Mouse (Mus musculus): ENCODE measurements at regions not wholly inside any gene's neighbourhood (a gene's known extent, or its start where the extent isn't known, plus 50 kb on each side); places are given as distances from the start of the nearest gene placed in this dataset.
A peak's percentile ranks its signal among the peaks of the same experiment; 100 is the strongest.
"Not testable (repeated sequence)": the region's sequence is repeated elsewhere in the genome, so short reads cannot be mapped to it uniquely, and the experiment has no call there.

DNA sequence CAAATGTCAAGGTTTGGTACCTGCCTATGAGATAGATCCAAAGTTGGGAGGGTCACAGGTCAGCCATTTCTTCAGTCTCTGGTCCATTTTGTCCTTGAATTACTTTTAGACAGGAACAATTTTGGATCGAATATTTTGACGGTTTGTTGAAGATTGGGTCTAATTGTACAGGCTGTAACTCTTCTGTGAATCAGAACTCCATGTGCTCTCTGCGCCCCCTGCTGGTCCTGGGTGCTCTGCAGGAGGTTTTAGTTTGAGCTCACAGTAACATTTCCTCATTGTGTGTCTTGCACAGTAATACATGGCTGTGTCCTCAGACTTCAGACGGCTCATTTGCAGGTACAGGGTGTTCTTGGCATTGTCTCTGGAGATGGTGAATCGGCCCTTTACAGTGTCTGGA, 158.1 kb downstream of the Adam6a start:
- DNase-seq (ENCODE audit: low spot score), result not testable (repeated sequence)

DNA sequence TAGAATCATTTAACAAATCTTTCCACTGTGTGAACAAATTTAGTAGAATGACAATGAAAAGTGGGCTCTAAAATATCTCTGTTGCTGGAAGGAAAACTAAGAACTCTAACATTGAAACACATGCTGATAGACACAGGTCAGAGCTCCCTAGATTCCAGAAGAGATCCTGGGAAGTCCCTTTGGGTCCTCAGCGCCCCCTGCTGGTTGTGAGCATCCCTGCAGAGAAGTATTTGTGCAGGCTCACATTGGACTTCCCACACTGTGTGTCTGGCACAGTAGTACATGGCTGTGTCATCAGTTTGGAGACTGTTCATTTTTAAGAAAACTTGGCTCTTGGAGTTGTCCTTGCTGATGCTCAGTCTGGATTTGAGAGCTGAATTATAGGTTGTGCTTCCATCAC, 172.7 kb downstream of the Adam6a start:
- DNase-seq (ENCODE audit: low spot score), result not testable (repeated sequence)

DNA sequence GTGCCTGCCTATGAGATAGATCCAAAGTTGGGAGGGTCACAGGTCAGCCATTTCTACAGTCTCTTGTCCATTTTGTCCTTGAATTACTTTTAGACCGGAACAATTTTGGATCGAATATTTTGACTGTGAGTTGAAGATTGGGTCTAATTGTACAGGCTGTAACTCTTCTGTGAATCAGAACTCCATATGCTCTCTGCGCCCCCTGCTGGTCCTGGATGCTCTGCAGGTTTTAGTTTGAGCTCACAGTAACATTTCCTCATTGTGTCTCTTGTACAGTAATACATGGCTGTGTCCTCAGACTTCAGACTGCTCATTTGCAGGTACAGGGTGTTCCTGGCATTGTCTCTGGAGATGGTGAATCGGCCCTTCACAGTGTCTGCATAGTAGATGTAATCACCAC, 192.1 kb downstream of the Adam6a start:
- DNase-seq (ENCODE audit: low spot score), result no peak

DNA sequence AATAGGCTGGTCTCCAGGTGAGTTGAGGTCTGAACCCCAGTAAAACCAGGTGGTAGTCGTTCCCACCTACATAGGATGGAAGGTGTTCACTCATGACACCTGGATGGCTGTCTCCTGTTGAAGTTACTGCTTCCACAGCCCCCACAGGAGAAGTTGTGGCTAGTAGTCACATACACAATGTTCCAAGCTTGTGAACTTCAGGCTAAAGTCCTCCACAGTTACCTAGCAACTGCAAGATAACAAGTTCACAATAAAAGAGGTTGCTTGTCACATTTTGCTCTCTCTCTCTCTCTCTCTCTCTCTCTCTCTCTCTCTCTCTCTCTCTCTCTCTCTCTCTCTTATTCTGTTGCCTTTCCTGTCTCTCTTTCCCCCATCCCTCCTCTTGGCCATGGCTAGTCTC, 202.6 kb downstream of the Adam6a start:
- DNase-seq (ENCODE audit: low spot score), result no peak

DNA sequence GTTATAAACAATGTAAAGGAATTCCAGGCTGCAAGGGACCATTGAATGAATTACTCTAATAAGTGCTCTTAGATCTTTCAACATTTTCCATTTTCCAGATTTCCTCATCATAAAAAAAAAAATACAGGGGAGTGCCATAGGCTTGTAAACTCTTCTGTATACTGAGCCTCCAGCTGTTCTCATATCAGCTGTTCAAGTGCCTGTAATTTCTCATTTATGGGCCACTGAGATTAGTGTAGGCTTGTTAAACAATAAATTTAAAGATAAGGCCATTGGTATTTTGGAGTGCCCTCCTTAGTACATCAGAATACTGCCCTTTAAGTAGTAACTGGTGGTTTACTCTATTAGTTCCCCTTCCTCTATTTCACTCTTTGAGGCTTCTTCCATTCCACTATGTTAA, 204.3 kb downstream of the Adam6a start:
- no peak for DNase-seq (ENCODE audit: low spot score)

DNA sequence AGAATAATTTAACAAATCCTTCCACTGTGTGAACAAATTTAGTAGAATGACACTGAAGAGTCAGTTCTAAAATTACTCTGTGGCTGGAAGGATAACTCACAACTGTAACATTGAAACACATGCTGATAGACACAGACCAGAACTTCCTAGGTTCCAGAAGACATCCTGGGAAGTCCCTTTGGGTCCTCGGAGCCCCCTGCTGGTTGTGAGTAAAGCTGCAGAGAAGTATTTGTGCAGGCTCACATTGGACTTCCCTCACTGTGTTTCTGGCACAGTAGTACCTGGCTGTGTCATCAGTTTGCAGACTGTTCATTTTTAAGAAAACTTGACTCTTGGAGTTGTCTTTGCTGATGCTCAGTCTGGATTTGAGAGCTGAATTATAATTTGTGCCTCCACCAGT, 225.9 kb downstream of the Adam6a start:
- no peak for DNase-seq (ENCODE audit: low spot score)

DNA sequence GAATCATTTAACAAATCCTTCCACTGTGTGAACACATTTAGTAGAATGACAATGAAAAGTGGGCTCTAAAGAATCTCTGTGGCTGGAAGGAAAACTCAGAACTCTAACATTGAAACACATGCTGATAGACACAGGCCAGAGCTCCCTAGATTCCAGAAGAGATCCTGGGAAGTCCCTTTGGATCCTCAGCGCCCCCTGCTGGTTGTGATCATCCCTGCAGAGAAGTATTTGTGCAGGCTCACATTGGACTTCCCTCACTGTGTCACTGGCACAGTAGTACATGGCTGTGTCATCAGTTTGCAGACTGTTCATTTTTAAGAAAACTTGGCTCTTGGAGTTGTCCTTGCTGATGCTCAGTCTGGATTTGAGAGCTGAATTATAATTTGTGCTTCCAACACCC, 252.2 kb downstream of the Adam6a start:
- peak; percentile 0 for DNase-seq (ENCODE audit: low spot score)

DNA sequence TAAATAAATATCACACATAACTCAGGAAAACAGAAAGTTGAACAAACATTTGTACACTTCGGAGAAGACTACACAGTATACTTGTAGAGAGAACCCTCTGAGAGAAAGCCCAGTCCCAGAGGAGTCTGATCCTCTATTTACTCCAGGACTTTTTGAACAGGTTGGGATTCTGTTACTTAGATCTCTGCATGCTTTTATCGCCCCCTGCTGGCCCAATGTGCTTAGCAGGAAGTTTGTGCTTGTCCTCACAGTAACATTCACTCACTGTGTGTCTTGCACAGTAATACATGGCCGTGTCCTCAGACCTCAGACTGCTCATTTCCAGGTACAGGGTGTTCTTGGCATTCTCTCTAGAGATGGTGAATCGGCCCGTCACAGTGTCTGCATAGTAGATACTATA, 282.7 kb downstream of the Adam6a start:
- DNase-seq (ENCODE audit: low spot score), result no peak

DNA sequence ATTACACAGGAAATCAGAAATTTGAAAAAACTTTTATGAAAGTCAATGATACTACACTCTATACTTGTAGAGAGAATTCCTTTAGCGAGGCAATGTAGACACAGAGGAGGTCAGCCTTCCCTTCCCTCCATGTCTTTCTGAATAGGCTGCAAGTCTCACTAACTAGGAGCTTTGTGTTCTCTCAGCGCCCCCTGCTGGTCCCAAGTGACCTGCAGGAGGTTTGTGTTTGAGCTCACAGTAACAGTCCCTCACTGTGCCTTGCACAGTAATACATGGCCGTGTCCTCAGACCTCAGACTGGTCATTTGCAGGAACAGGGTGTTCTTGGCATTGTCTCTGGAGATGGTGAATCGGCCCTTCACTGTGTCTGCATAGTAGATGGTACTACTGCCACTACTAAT, 315.2 kb downstream of the Adam6a start:
- DNase-seq (ENCODE audit: low spot score), result no peak

DNA sequence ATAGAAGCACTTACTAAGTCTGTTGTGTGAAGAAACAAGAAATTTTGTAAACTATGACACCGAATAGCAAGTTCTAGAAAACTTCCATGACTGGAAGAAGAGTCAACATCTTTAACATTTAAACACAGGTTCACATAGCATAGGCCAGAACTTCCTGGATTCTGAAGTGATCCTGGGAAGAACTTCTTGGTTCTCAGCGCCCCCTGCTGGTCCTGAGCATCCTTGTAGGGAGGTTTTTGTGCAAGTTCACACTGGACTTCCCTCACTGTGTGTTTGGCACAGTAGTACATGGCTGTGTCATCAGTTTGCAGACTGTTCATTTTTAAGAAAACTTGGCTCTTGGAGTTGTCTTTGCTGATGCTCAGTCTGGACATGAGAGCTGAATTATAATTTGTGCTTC, 335.1 kb downstream of the Adam6a start:
- no peak for DNase-seq (ENCODE audit: low spot score)

DNA sequence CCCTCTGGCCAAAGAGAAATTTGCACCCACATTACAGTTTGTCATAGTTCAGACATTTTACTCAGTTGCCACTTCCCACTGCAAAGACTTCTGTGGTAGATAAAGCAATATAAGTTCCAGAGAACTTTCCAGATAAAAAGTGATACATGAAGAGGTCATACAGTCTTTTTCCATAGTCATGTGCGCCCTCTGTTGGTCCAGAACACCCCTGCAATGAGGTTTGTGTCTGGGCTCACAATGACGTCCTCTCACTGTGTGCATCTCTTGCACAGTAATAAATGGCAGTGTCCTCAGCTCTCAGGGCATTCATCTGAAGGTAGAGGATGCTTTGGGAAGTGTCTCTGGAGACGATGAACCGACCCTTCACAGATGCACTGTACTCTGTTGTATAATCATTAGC, 352.4 kb downstream of the Adam6a start:
- DNase-seq (ENCODE audit: low spot score), result no peak

DNA sequence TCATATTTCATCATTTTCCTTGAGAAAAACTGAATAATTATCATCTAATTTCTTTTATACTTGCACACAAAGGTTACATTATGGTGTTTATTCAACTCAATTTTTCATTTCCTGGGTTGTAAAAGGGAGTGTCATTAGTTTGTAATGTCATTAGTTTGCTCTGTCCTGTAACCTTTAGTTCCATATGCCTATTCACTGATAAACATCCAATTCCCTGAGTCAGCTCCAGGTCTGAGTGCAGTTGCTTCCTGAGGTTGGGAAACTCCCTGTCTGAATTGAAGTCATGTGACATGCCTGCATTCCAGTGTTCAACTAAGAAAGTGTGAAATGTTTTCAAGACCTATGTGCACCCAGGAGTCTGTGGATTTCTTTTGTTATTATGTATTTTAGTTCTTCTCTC, 362.8 kb downstream of the Adam6a start:
- DNase-seq (ENCODE audit: low spot score), result no peak

DNA sequence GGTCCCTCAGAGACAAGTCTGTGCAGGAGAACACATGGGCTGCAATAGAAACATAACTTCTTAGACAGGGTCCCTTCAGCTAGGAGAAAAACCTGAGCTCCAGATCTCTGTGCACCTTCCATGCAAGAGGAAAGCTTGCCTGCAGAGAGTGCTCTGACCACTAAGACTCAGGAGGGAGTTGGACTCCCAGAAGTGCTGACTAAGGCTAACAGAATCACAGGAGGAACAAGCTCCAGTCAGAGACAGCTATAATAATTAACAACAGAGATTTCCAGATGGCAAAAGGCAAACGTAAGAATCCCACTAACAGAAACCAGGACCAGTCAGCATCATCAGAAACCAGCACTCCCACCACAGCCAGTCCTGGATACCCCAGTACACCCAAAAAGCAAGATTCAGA, 364.0 kb downstream of the Adam6a start:
- no peak for DNase-seq (ENCODE audit: low spot score)

DNA sequence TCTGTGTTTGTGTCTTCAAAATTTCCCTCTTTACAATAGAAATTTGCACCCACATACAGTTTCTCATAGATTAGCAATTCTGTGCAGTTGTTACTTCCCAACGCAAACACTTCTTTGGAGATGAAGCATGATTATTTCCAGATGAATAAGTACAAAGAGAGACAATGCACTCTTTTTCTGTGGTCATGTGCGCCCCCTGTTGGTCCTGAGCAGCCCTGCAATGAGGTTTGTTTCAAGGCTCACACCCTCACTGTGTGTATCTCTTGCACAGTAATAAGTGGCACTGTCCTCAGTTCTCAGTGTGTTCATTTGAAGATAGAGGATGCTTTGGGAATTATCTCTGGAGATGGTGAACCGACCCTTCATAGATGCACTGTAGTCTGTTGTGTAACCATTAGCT, 368.1 kb downstream of the Adam6a start:
- DNase-seq (ENCODE audit: low spot score), result no peak

DNA sequence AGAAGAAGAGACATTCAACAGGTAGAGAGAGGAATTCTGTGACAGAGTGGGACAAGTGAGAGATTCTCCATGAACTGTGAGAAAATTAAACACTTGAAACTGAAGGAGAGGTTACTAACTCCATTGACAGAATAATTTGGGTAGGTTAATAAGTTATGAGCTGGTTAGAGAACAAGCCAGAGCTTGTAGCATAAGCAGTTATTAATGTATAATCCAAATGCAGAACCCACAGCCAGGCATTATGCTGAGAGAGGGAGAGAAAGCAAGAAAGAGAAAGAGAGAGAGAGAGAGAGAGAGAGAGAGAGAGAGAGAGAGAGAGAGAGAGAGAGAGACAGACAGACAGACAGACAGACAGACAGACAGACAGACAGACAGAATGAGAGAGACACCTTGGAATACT, 397.0 kb downstream of the Adam6a start:
- DNase-seq (ENCODE audit: low spot score), result no peak

DNA sequence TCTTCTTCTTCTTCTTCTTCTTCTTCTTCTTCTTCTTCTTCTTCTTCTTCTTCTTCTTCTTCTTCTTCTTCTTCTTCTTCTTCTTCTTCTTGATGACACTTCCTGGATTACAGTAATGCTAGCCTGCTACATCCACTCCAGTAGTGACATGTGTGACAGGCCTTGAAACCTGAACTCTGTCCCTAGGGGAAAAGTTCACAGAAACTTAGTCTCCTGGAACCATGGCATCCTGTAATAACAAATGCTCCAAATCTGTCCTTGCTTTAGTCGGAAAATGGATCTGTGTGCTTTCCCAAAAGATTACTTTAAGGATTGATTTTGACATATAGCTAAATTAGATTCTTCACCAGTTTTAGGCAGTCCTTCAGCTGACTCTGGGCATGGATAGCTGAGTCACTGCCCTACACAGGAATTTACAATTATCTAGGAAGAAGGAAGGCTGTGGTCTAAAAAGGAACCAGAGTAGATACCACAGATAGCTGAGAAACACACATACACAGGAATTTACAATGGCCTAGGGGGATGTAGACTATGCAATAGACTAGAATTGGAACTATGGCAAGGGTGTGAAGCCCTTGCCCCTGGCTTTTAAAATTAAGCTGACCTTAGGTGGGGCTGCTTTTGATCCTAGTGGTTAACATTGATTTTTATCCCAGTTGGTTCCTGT, 400.1 kb downstream of the Adam6a start:
- DNase-seq (ENCODE audit: low spot score), result not testable (repeated sequence)

DNA sequence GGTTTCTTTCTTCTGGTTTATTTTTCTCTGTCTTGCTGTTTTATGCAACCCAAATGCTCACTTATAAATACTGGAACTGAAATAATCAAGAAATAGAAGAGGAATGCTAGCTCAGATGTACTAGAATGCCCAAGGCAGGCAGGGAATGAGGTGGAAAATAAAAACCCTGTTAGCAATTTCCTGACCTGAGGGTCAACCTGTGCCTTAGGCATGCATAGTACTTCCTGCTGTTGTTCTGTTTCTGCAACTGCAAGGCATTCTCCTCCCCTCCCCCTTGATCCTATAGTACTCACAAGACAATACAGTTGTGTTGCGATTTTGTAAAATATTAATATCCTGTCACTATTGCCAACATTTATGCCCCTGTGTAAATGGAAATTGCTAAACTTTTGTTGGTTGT, 402.1 kb downstream of the Adam6a start:
- not testable (repeated sequence) for DNase-seq (ENCODE audit: low spot score)

DNA sequence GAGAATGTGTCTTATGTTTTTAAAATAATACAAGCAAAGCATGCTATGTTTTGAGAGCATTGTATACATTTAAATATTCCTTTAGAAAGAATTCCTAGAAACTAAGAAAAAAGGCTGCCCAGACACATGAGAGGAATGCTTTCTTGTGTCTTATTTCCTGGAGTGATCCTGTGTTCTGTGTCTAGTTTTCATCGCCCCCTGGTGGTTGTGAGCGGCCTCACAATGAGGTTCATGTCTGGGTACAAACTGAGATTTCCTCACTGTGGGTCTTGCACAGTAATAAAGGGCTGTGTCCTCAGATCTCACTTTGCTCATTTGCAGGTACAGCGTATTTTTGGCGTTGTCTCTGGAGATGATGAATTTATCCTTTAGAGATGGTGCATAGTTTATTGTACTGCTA, 404.3 kb downstream of the Adam6a start:
- not testable (repeated sequence) for DNase-seq (ENCODE audit: low spot score)

DNA sequence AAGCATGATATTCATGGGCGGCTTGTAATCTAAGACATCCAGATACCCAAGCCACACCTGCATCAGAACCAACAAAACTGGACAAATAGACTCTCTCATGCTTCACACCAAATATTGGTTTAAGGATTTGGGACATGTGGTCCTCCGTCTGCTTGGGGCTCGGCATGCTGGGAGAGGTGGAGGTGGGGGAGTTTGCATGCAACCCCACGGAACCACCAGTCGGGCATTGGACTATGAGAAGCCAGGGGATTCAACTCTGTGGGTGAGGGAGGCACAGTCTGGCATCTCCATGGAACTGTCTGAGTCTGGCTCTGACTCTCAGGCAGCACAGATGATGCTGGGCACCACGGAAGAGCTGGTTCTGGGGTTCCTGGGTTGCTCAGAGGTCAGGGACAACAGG, 430.6 kb downstream of the Adam6a start:
- no peak for DNase-seq (ENCODE audit: low spot score)

DNA sequence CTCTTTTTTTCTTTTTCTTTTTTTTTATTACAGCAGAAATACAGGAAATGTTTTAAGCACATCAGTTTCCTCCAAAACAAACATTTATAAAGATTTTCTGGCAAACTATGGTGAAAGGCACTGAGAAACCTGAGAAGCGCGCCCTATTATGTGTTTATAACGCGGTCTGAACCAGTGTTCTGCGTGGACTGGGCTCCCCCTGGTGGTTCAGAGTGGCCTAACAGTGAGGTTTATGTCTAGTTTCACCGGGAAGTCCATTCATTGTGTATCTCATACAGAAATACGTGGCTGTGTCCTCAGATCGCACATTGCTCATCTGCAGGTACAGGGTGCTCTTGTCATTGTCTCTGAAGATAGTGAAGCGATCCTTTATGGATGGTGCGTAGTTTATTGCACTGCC, 437.9 kb downstream of the Adam6a start:
- peak; percentile 41 for DNase-seq (ENCODE audit: low spot score)

DNA sequence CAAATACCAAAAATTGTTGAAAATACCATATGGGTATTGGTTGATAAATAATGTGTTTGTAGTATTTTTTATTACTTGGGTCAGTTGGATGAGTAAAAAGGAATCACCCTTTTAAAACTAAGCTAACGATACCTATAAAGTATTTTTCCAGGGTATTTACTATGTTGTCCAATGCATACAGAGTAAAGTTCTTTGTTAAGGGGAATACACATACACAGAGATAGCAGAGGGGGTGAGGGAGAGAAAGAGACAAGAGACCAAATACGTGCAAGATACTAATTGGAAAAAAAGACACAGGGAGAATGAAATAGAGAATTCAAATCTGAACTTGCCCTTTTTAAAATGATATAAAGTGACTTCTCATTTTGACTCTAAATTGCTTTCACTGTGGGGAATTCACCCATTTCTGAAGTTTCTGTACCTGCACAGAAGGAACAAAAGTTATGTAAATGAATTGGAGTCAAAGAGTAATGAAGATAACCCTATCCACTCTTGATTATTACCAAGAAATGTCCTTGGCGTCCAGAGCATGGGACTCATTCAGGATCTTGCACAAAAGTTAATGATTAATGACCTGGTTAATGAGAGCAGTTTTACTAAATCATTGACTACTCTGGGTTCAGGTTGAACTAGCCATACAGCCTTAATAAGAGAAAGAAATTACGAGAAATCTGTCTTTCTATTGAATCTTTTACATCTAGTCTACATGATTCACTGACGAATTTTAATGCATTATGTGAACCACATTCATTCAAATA, 443.7 kb downstream of the Adam6a start:
- DNase-seq (ENCODE audit: low spot score), result no peak

DNA sequence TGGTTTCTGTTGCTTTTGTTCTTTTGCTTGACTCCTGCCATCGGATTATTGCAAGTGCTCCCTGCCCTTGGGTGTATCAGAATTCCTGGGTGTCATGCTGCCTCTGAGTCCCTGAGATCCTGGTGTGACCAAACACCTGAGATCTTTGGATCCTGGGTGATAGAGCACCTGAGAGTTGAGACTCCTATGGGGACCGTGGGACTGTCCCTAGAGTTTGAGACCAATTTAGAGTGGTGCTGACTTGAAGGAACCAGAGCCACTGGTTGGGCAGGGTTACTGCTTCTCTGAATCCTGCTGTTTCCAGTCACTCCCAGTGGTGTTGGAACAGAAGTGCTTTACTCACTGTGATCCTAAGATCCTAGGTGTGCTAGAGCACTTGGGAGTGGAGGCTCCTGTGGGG, 448.7 kb downstream of the Adam6a start:
- no peak for DNase-seq (ENCODE audit: low spot score)

DNA sequence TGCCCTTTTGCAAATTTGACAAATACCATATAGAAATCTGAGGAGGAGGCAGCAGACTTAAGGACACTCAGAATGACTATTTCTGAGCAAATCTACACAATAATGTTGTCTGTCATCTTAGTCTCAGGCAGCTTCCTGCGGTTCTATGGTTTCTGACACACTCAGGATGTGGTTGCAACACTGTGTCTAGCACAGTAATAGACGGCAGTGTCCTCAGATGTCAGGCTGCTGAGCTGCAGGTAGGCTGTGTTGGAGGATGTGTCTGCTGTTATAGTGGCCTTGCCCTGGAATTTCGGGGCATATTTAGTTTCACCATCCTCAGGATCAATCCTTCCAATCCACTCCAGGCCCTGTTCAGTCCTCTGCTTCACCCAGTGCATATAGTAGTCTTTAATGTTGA, 450.6 kb downstream of the Adam6a start:
- DNase-seq (ENCODE audit: low spot score), result not testable (repeated sequence)

DNA sequence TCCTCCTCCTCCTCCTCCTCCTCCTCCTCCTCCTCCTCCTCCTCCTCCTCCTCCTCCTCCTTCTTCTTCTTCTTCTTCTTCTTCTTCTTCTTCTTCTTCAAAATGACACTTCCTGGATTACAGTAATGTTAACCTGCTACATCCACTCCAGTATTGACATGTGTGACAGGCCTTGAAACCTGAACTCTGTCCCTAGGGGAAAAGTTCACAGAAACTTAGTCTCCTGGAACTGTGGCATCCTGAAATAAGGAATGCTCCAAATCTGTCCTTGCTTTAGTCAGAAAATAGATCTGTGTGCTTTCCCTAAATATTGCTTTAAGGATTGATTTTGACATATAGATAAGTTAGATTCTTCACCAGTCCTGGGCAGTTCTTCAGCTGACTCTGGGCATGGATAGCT, 464.8 kb downstream of the Adam6a start:
- DNase-seq (ENCODE audit: low spot score), result not testable (repeated sequence)
